Mouse (Mus musculus): ENCODE measurements around the gene Furin.

Gene Furin

DNA sequence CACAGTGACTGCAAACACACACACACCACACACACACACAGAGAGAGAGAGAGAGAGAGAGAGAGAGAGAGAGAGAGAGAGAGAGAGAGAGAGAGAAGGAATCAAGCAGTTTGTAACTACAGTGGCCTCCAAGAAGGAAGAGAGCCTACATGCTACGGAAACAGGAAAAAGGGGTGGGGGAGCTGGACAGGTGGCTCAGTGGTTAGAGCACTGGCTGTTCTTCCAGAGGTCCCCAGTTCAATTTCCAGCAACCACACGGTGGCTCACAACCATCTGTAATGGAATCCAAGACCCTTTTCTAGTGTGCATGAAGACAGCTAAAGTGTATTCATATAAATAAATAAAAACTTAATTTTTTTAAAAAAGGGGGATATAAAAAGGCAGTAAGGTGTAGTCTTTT is 32.6 kb downstream of the Furin start:
- DNase-seq (ENCODE audit: low spot score in 2 of 2): no peak

GRCm38 (mm10) chr7:80372166-80372565 is 33.1 kb downstream of the Furin start:
- no peak for DNase-seq (ENCODE audit: low spot score in 2 of 2)

- DNase-seq (ENCODE audit: low spot score in 2 of 2): peak; percentile 78 to 83
These were observed 34.0 kb downstream of the Furin start, which contains the start of gene Man2a2 for GRCm38 (mm10) chr7:80371041-80371751. TSS of gene Man2a2 (minus strand) at chr7:80371375.

- peak; percentile 68 to 77 for DNase-seq (ENCODE audit: low spot score in 2 of 2)
These were observed 34.6 kb downstream of the Furin start for GRCm38 (mm10) chr7:80370649-80371040.

DNA sequence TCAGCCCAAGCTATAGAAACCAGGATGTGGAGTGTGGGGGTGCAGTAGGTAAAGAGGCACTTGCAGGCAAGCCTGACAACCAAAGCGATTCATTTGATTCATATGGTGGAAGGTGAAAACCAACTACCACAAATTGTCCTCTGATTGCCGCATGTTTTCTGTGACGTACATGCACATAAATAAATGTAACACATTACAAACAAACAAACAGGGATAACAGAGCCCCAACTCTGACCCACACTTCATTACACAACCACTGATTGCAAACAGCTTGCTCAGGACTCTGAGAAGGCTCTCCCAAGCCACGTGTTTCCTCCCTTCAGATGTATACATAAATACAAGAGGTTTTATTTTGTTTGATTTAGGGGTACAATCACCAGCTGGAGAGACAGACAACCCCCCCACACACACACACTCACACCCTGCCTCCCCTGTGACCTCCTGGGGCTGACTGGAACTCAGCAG is 35.2 kb downstream of the Furin start:
- DNase-seq (ENCODE audit: low spot score in 2 of 2): no peak

DNA sequence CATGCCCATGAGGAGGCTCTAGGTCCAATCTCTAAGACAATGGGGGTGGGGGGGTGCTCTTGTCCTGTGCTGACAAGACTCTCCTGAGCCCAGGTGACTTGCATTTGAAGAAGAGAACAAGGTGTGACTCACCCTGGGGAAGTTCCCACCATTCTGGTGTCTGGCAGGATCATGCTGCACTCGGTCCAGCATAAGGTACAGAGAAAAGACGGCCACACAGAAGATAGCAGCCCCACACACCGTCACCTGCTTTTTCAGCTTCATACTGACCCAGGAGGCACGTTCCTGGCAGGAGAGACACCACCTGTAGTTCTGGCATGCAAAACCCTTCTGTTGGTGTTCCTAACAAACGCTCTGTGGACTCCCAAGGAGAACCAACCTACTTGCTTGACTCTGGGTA is 35.8 kb downstream of the Furin start:
- no peak for DNase-seq (ENCODE audit: low spot score in 2 of 2)

DNA sequence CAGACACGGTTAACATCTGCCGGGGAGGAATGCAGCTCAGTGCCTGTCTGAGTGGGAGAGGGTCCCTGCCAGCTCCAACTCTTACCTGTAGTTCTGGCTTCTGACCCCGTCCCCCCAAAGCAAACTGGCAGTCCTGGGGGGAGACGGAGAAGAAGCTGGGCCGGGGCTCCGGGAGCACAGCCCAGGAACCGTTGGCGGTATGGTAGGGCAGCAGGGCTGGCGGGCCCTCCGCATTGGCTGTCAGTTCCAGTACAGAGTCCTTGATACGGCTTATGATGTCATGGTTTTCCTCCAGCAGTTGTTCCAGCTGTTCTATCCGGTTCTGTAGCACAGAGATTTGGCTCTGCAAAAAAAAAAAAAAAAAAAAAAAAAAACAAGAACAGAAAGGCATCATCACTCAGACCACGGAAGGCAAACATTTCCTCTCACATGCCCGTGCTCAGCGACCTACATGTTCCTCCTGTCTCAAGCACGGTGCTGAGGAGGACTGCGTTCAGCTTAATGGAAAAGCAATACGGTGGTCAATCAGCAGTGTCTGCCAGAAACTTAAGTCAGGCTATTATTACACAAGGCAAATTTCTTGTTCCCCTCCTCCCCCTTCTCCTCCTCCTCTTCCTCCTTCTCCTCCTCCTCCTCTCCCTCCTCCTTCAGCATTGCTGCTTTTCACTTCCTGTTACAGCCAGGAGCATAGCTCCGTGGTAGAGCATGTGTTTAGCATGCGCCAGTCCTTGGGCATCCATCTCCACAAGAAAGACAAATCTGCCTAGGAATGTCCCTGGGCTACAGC is 36.4 kb downstream of the Furin start:
- no peak for DNase-seq (ENCODE audit: low spot score in 2 of 2)

GRCm38 (mm10) chr7:80368009-80368408 is 37.2 kb downstream of the Furin start:
- DNase-seq (ENCODE audit: low spot score in 2 of 2): no peak

GRCm38 (mm10) chr7:80367232-80367631 is 38.0 kb downstream of the Furin start:
- no peak for DNase-seq (ENCODE audit: low spot score in 2 of 2)

GRCm38 (mm10) chr7:80365759-80366158 is 39.5 kb downstream of the Furin start:
- no peak for DNase-seq (ENCODE audit: low spot score in 2 of 2)

DNA sequence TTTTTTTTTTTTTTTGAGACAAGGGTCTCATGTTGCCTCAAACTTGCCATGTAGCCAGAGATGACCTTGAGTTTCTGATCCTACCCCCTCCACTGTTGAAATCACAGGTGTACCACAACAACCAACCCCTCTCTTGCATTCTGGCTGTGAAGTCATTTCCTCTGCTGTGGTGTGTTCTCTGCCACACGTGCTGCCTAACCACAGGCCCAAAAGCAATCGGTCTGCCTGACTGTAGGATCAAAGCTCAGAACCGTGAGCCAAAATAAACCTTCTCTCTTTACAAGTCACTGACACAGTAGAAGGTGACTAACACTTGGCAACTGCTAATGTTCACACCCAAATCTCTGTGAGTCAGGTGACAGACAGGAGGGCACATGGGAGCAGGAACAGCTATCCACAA is 44.8 kb downstream of the Furin start:
- DNase-seq (ENCODE audit: low spot score in 2 of 2): no peak

- DNase-seq (ENCODE audit: low spot score in 2 of 2): no peak
These were observed 47.2 kb downstream of the Furin start for GRCm38 (mm10) chr7:80358039-80358438.

- DNase-seq (ENCODE audit: low spot score in 2 of 2): no peak
These were observed 48.1 kb downstream of the Furin start for GRCm38 (mm10) chr7:80357156-80357555.

DNA sequence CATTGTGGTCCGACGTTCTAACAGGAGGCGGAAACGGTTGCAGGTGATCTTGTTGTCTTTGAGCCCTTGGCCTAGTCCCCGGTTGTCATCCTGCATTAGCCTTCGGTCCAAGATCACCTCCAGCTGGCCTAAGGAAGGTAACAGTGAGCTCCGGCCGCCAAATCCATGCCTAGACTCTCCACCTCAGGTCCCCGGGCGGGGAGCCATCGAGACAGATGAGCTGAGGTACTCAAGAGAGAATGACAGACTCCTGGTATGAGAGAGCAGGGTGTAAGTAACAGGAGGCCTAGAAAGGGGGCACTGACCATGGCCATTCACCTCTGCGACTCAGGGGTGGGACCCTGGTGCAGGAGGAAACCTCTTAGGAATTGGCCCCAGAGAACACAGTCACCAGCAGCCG is 48.9 kb downstream of the Furin start:
- DNase-seq (ENCODE audit: low spot score in 2 of 2): no peak

DNA sequence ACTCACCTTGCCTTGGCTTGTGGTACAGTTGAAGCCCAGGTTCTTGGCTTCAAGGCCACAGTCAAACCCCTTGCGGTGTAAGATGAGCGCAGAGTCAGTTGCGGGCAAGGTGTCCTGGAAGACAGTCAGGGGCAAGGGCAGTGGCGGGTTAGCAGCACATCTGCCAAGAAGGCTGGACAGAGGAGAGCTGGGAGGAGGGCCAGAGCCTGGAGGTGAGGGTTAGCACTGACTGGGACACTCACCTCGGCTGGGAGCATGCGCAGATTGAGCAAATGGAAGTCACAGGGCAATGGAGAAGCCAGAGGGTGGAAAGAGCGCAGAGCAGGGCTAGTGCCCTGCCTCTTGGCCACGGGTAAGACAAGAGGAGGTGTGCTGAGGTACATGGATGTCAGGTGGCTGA is 52.3 kb downstream of the Furin start:
- DNase-seq (ENCODE audit: low spot score in 2 of 2): no peak

DNA sequence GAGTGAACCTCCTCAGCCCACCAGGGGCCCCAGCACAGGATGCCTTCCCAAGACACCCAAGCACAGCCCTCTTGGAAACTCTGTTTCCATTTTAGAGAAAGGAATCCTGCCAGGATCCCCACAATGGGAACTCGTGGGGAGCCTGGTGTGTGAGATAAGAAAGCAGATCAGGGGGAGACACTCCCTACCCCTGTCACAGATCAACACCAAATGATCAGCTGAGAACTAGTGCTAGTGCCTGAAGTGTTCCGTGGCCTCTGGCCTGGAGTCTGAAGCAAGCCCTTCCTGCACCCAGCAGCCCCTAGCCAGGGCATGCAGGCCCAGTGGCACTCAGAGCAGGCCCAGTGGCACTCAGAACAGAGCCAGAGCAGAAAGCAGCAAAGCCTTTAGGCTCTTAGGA is 54.4 kb downstream of the Furin start:
- no peak for DNase-seq (ENCODE audit: low spot score in 2 of 2)

DNA sequence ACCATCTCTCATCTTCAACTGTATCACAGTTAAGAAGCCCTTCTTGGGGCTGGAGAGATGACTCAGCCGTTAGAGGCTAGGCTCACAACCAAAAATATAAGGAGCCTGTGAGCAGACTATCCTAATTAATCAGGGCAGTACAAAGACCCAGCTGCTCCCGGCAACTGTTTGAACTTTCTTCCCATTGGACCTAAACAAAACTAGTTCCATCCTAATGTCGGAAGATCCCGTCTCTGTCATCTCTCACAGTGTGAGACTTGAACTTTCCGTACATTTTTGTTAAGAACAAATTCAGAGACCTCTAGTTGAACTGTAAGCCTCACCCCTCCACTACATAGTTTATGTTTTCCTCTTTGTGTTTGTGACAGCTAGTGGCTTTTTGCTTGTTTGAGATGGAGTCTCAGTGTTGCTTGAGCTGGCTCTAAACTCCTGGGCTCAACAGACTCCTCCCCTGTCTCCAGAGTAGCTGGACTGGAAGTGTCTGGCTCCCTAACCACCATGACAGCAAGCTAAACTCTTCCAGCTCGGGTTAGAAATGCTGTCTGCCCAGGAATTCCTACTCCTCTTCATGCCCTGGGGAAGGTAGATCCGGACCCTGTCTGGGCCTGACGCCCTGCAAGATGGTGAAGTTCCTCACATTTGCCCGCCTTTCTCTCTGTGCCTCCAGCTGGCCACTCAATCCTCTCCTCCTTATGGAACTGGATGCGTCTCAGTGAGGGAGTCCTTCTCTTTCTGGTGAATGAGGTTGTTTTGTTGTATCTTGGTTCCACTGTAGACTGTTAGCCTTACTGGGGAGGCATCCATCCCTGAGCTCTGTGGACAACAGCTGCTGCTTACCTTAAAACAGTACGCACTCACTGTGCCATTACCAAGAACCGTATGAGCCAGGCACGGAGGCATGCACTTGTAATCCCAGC is 57.3 kb downstream of the Furin start:
- no peak for DNase-seq (ENCODE audit: low spot score in 2 of 2)

- no peak for DNase-seq (ENCODE audit: low spot score in 2 of 2)
These were observed 58.4 kb downstream of the Furin start for GRCm38 (mm10) chr7:80346830-80347229.

GRCm38 (mm10) chr7:80346173-80346572 is 59.1 kb downstream of the Furin start:
- no peak for DNase-seq (ENCODE audit: low spot score in 2 of 2)

DNA sequence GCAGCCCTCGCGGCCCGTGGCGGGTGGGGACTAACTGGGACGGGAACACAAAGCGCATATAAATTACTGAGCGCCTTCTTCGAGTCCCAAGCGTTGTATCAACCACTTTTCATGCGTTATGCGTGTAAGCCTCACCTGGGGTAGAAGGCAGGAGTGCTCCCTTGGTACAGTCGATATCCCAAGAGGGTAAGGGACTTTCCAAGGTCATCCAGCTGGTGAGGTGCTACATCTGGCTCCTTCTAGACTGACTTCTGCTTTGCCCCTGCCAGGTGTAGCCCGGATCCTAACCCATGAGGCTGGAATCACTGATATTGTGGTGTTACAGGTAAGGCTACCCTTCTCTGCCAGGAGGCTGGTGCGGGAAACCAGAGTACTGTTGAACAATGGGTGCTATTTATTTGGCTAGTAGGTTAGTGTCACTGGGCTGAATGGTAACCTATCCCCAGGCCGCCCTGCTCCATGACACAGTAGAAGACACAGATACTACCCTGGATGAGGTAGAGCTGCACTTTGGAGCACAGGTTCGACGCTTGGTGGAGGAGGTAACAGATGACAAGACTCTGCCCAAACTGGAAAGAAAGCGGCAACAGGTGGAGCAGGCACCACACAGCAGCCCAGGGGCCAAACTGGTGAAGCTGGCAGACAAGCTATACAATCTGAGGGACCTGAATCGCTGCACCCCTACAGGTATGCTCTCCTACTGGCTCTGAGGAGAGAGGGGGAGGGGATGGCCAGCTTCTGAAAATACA is 61.8 kb downstream of the Furin start:
- DNase-seq (ENCODE audit: low spot score in 2 of 2): no peak

- DNase-seq (ENCODE audit: low spot score in 2 of 2): peak; percentile 87 to 94
These were observed 62.4 kb downstream of the Furin start, which contains the start of gene Hddc3 for GRCm38 (mm10) chr7:80342858-80343257. TSS of gene Hddc3 (plus strand) at chr7:80343104.

All from urinary bladder, postnatal 4 days (tissue).